Mouse (Mus musculus) G1E (cell line): ENCODE results near the gene Il16.

Source experiments
- CTCF ChIP-seq: IDR thresholded peaks from 2 replicates; pipeline ENCODE4 v1.5.1; 2012; ENCODE audit warnings: low read depth, low read length, inconsistent platforms, mixed read lengths
- GATA1 ChIP-seq: IDR thresholded peaks from 2 replicates; pipeline ENCODE4 v1.6.1; 2012; ENCODE audit warnings: borderline replicate concordance, low read length, inconsistent platforms, mixed read lengths
- POLR2AphosphoS5 ChIP-seq: IDR thresholded peaks from 2 replicates; pipeline ENCODE4 v1.6.1; 2012; ENCODE audit warnings: low read depth, low read length, inconsistent platforms; ENCODE audit not compliant: insufficient replicate concordance
- TAL1 ChIP-seq: conservative IDR thresholded peaks from 2 replicates; pipeline ENCODE4 v1.6.1; 2012; ENCODE audit warnings: low read depth, low read length, inconsistent platforms, mixed read lengths

- no peak for TF ChIP-seq CTCF
- TF ChIP-seq TAL1 = no peak
- no peak for TF ChIP-seq POLR2AphosphoS5
- TF ChIP-seq GATA1 = no peak
Observed at GRCm38 (mm10) chr7:83624065-83624464, 121.5 kb downstream of the Il16 start.
